In genomic region chr10:13963908-13964500, GRCm38 (mm10) we compare ENCODE assay signal across 8 mouse cellular contexts. TPM values are rescaled to one million over a fixed set of nuclear protein-coding genes. Genes with fewer than 3 reads are reported as not detected.
DNase-seq lines count a peak whose midpoint lies in the region; ATAC-seq lines count a peak whose summit lies in the region.

No protein-coding gene starts in this region.

- no peak overlapping the region for H3K27ac ChIP-seq in limb, embryonic 12.5 days
- no peak overlapping the region for H3K27ac ChIP-seq in stomach, embryonic 14.5 days (ENCODE audit: low read length)

- H3K4me2 ChIP-seq in limb, embryonic 12.5 days: peak overlapping the region; percentile 99
- peak overlapping the region; percentile 97 for H3K4me2 ChIP-seq in stomach, embryonic 14.5 days (replicated peaks; ENCODE audit: low read depth, low read length)

- no peak overlapping the region; the same call in 1 of the 2 replicates for H3K9ac ChIP-seq in limb, embryonic 12.5 days (replicated peaks)
- H3K9ac ChIP-seq in stomach, embryonic 14.5 days (replicated peaks; ENCODE audit: low read depth, low read length): peak overlapping the region; percentile 75; the same call in 1 of the 2 replicates

- peaks cover 18% of the 10 kb centered on the region for H3K4me1 ChIP-seq in megakaryocyte, embryonic 14.5 days
- peaks cover 15% of the 10 kb centered on the region for H3K4me1 ChIP-seq in limb, embryonic 12.5 days (replicated peaks)
- no peaks in the 10 kb centered on the region for H3K4me1 ChIP-seq in stomach, embryonic 14.5 days (ENCODE audit: control insufficient read depth, insufficient read depth, low read length)

- ATAC-seq in megakaryocyte, adult 5-6 weeks (ENCODE audit: poor library complexity, severe bottlenecking): no peak
- no peak for ATAC-seq in limb, embryonic 12.5 days (ENCODE audit: insufficient number of reproducible peaks, insufficient read depth, low FRiP score, low TSS enrichment, low read depth)
- no peak for ATAC-seq in stomach, embryonic 14.5 days (ENCODE audit: insufficient number of reproducible peaks, insufficient read depth, low FRiP score, low read depth)
- no peak for ATAC-seq in erythroid progenitor cell, adult 5-6 weeks (replicated peaks; ENCODE audit: low FRiP score, poor library complexity, severe bottlenecking)

- peak; percentile 22 for DNase-seq in adrenal gland, adult 2 months
- DNase-seq in adrenal gland, postnatal 14 days: no peak
- DNase-seq in ovary, postnatal 36 days (ENCODE audit: low spot score): no peak

- no peaks in the 10 kb centered on the region for H3K9me3 ChIP-seq in megakaryocyte, embryonic 14.5 days
- no peaks in the 10 kb centered on the region for H3K9me3 ChIP-seq in limb, embryonic 12.5 days
- no peaks in the 10 kb centered on the region for H3K9me3 ChIP-seq in stomach, embryonic 14.5 days (ENCODE audit: control insufficient read depth, low read depth, low read length)

- no peaks in the 10 kb centered on the region for H3K36me3 ChIP-seq in megakaryocyte, embryonic 14.5 days (replicated peaks; ENCODE audit: low read length)
- H3K36me3 ChIP-seq in limb, embryonic 12.5 days: no peaks in the 10 kb centered on the region
- H3K36me3 ChIP-seq in stomach, embryonic 14.5 days (ENCODE audit: control insufficient read depth, insufficient read depth, low read length): no peaks in the 10 kb centered on the region

- H3K27me3 ChIP-seq in megakaryocyte, embryonic 14.5 days (replicated peaks): no peaks in the 10 kb centered on the region
- H3K27me3 ChIP-seq in limb, embryonic 12.5 days: peaks cover 42% of the 10 kb centered on the region
- no peaks in the 10 kb centered on the region for H3K27me3 ChIP-seq in stomach, embryonic 14.5 days (ENCODE audit: control insufficient read depth, insufficient read depth, low read length)

- WGBS in limb, embryonic 12.5 days: 10% methylated on average over 8 of the region's 8 CpGs
- 12% methylated on average over 8 of the region's 8 CpGs for WGBS in stomach, embryonic 14.5 days

- H3K4me3 ChIP-seq in megakaryocyte, embryonic 14.5 days (replicated peaks): peak overlapping the region; percentile 98
- peak overlapping the region; percentile 73 for H3K4me3 ChIP-seq in limb, embryonic 12.5 days (replicated peaks)
- H3K4me3 ChIP-seq in stomach, embryonic 14.5 days (ENCODE audit: low read depth, low read length): peak overlapping the region; percentile 61

RNA-seq across cellular contexts. Expression of gene Hivep2, which starts 1.9 kb away (rescaled TPM):
- total RNA-seq in adrenal gland, adult 2 months (2021): 10 to 100 TPM; 27.9 to 46.0 TPM
- polyA plus RNA-seq in adrenal gland, adult 2 months (2012; rRNA removed): 4.8 and 5.5 TPM in 2 replicates
- 27.2 and 31.2 TPM in 2 replicates for total RNA-seq in adrenal gland, postnatal 14 days (2021)
- polyA plus RNA-seq in megakaryocyte, embryonic 14.5 days (2012; ENCODE audit: insufficient read depth, low replicate concordance): 0.47 and 0.75 TPM in 2 replicates
- 3.4 and 5.2 TPM in 2 replicates for total RNA-seq in megakaryocyte, adult 5-6 weeks (2015)
- total RNA-seq in megakaryocyte, adult 5-6 weeks (2017): 1.7 and 2.0 TPM in 2 replicates
- polyA plus RNA-seq in limb, embryonic 12.5 days (2016; fragmentation: Nextera tagmentation; extraction: Ambion mirVana): 2.5 and 2.9 TPM in 2 replicates
- 10.6 and 11.5 TPM in 2 replicates for polyA plus RNA-seq in stomach, embryonic 14.5 days (2014; fragmentation: Nextera tagmentation; extraction: Ambion mirVana)
- 4.3 and 4.6 TPM in 2 replicates for total RNA-seq in erythroid progenitor cell, adult 5-6 weeks (2015; ENCODE audit: low replicate concordance)
- total RNA-seq in erythroid progenitor cell, adult 5-6 weeks (2017; ENCODE audit: low replicate concordance): 1.3 and 1.5 TPM in 2 replicates
